Mouse (Mus musculus): Measurements from ENCODE around the gene Atf7.
"Not testable (repeated sequence)": the region's sequence is repeated elsewhere in the genome, so short reads cannot be mapped to it uniquely, and the experiment has no call there.

The Atf7 gene

GRCm38 (mm10) chr15:102619486-102619885 lies 5.8 kb downstream of the Atf7 start:
- DNase-seq (ENCODE audit: low spot score), result no peak

GRCm38 (mm10) chr15:102617654-102618053 lies 7.6 kb downstream of the Atf7 start:
- DNase-seq (ENCODE audit: low spot score), result no peak

GRCm38 (mm10) chr15:102616174-102616573 lies 9.1 kb downstream of the Atf7 start:
- no peak for DNase-seq (ENCODE audit: low spot score)

GRCm38 (mm10) chr15:102614224-102614623 lies 11.0 kb downstream of the Atf7 start:
- DNase-seq (ENCODE audit: low spot score), result no peak

- no peak for DNase-seq (ENCODE audit: low spot score)
Measured at GRCm38 (mm10) chr15:102612966-102613365, 12.3 kb downstream of the Atf7 start.

- not testable (repeated sequence) for DNase-seq (ENCODE audit: low spot score)
Measured at GRCm38 (mm10) chr15:102608586-102608985, 16.7 kb downstream of the Atf7 start.

- no peak for DNase-seq (ENCODE audit: low spot score)
Measured at GRCm38 (mm10) chr15:102593996-102594656, 31.1 kb downstream of the Atf7 start.

GRCm38 (mm10) chr15:102592674-102593073 lies 32.6 kb downstream of the Atf7 start:
- DNase-seq (ENCODE audit: low spot score), result no peak

- DNase-seq (ENCODE audit: low spot score), result no peak
Measured at GRCm38 (mm10) chr15:102590567-102590966, 34.7 kb downstream of the Atf7 start.

GRCm38 (mm10) chr15:102589826-102590225 lies 35.4 kb downstream of the Atf7 start:
- DNase-seq (ENCODE audit: low spot score), result no peak

GRCm38 (mm10) chr15:102585501-102585900 lies 39.8 kb downstream of the Atf7 start:
- DNase-seq (ENCODE audit: low spot score), result no peak

GRCm38 (mm10) chr15:102583708-102584383 lies 41.4 kb downstream of the Atf7 start:
- no peak for DNase-seq (ENCODE audit: low spot score)

- no peak for DNase-seq (ENCODE audit: low spot score)
Measured at GRCm38 (mm10) chr15:102581205-102581604, 44.1 kb downstream of the Atf7 start.

- DNase-seq (ENCODE audit: low spot score), result no peak
Measured at GRCm38 (mm10) chr15:102578351-102578750, 46.9 kb downstream of the Atf7 start.

GRCm38 (mm10) chr15:102576972-102577371 lies 48.3 kb downstream of the Atf7 start:
- DNase-seq (ENCODE audit: low spot score), result no peak

GRCm38 (mm10) chr15:102572081-102572480 lies 53.2 kb downstream of the Atf7 start:
- DNase-seq (ENCODE audit: low spot score), result no peak

- no peak for DNase-seq (ENCODE audit: low spot score)
Measured at GRCm38 (mm10) chr15:102567849-102568248, 57.4 kb downstream of the Atf7 start.

- no peak for DNase-seq (ENCODE audit: low spot score)
Measured at GRCm38 (mm10) chr15:102563681-102564080, 61.6 kb downstream of the Atf7 start.

GRCm38 (mm10) chr15:102563061-102563460 lies 62.2 kb downstream of the Atf7 start:
- DNase-seq (ENCODE audit: low spot score), result no peak

GRCm38 (mm10) chr15:102562491-102562890 lies 62.8 kb downstream of the Atf7 start:
- DNase-seq (ENCODE audit: low spot score), result no peak

- no peak for DNase-seq (ENCODE audit: low spot score)
Measured at GRCm38 (mm10) chr15:102557580-102557979, 67.7 kb downstream of the Atf7 start.

- DNase-seq (ENCODE audit: low spot score), result no peak
Measured at GRCm38 (mm10) chr15:102555581-102555980, 69.7 kb downstream of the Atf7 start.

- DNase-seq (ENCODE audit: low spot score), result no peak
Measured at GRCm38 (mm10) chr15:102552599-102552998, 72.7 kb downstream of the Atf7 start.

GRCm38 (mm10) chr15:102547478-102547877 lies 77.8 kb downstream of the Atf7 start:
- DNase-seq (ENCODE audit: low spot score), result no peak

Measured in c-Kit-positive CD71-positive TER-119-positive erythroid progenitor cells, embryonic 14.5 days (primary cell).